Mouse (Mus musculus): ENCODE data around the gene Hoxd10.
A peak's percentile ranks its signal among the peaks of the same experiment; 100 is the strongest.

The Hoxd10 gene

DNA sequence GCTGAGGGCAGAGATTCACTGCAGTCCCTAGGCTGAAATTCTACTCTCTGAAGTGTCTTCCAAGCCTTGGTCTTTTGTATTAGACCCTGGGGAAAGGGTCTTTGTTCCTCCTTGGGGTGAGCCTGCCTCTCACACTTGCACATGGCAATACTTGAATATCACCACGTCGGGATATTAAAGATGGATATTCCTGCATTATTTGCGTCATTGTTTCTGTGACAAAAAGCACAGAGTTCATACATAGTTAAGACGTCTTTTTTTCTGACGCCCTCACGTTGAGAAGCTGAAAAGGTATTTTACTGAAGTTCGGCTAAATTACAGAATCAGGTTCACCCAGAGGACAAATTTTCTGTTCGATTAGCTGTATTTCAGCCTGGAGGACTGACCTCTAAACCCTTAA is 38.6 kb downstream of the Hoxd10 start:
- H3K36me3 ChIP-seq (ENCODE audit: insufficient read depth, low read length): no peaks in the 10 kb centered on the region
- H3K4me3 ChIP-seq (replicated peaks; ENCODE audit: low read length): no peak overlapping the region
- H3K27me3 ChIP-seq (ENCODE audit: insufficient read depth, low read length): peaks cover 96% of the 10 kb centered on the region
- no peaks in the 10 kb centered on the region for H3K9me3 ChIP-seq (ENCODE audit: low read length)
- peaks cover 35% of the 10 kb centered on the region for H3K4me1 ChIP-seq (replicated peaks; ENCODE audit: low read depth, low read length)
- TF ChIP-seq CTCF (conservative IDR thresholded peaks at IDR 0.05; ENCODE audit: low read length) (no peak), NANOG (IDR thresholded peaks at IDR 0.05; ENCODE audit: borderline replicate concordance, low read length) (no peak), POU5F1 (IDR thresholded peaks at IDR 0.05; ENCODE audit: borderline replicate concordance, low read length) (no peak)

- no peaks in the 10 kb centered on the region for H3K36me3 ChIP-seq (ENCODE audit: insufficient read depth, low read length)
- TF ChIP-seq CTCF (conservative IDR thresholded peaks at IDR 0.05; ENCODE audit: low read length): no peak
- TF ChIP-seq POU5F1 (IDR thresholded peaks at IDR 0.05; ENCODE audit: borderline replicate concordance, low read length): no peak
- TF ChIP-seq NANOG (IDR thresholded peaks at IDR 0.05; ENCODE audit: borderline replicate concordance, low read length): no peak
- peaks cover 40% of the 10 kb centered on the region for H3K4me1 ChIP-seq (replicated peaks; ENCODE audit: low read depth, low read length)
- H3K9me3 ChIP-seq (ENCODE audit: low read length): no peaks in the 10 kb centered on the region
- no peak overlapping the region for H3K4me3 ChIP-seq (replicated peaks; ENCODE audit: low read length)
- H3K27me3 ChIP-seq (ENCODE audit: insufficient read depth, low read length): peaks cover 96% of the 10 kb centered on the region
These were observed 39.3 kb downstream of the Hoxd10 start for GRCm38 (mm10) chr2:74731055-74731454.

DNA sequence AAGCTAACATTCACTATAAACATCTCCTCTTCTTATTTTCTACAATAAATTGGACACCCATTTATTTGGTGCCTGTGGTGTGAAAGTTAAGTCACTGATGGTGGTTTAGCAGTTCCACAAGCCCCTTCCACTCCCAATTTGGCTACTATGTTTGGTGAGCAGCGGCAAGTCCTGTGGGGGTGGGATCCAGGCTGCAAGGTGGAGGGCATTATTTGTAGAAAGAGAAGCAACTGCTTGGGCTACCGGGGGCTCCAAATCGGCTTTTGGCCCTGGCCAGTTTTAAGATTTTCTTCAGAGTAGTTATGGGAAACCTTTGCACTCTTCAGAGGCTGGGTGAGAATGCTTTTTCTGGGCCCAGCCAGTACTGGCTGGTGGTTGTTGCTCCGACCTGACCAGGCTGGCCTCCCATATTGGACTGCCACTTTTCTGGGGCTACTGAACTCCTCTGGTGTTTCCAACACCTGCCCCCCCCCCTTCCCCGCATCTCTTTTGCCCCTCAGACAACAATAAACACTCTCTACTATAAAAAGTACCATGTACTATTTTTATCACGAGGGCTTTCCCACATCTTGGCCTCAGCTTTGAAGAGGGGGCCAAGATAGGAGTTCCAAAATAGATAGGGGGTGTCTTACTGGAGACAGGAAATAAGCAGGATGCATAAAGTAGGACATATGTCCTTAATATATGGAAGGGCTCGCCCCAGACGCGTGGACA is 40.2 kb downstream of the Hoxd10 start:
- H3K27me3 ChIP-seq (ENCODE audit: insufficient read depth, low read length): peaks cover 96% of the 10 kb centered on the region
- H3K36me3 ChIP-seq (ENCODE audit: insufficient read depth, low read length): no peaks in the 10 kb centered on the region
- no peak for TF ChIP-seq POU5F1 (IDR thresholded peaks at IDR 0.05; ENCODE audit: borderline replicate concordance, low read length)
- no peak overlapping the region for H3K4me3 ChIP-seq (replicated peaks; ENCODE audit: low read length)
- H3K4me1 ChIP-seq (replicated peaks; ENCODE audit: low read depth, low read length): peaks cover 40% of the 10 kb centered on the region
- no peaks in the 10 kb centered on the region for H3K9me3 ChIP-seq (ENCODE audit: low read length)

- Histone ChIP-seq H3K4me3 (replicated peaks; ENCODE audit: low read length) (peak overlapping the region; percentile 37; the same call in 1 of the 2 replicates), H3K9me3 (ENCODE audit: low read length) (no peaks in the 10 kb centered on the region), H3K27me3 (ENCODE audit: insufficient read depth, low read length) (peaks cover 96% of the 10 kb centered on the region), H3K36me3 (ENCODE audit: insufficient read depth, low read length) (no peaks in the 10 kb centered on the region), H3K4me1 (replicated peaks; ENCODE audit: low read depth, low read length) (peaks cover 40% of the 10 kb centered on the region)
- TF ChIP-seq NANOG (IDR thresholded peaks at IDR 0.05; ENCODE audit: borderline replicate concordance, low read length): no peak
- TF ChIP-seq POU5F1 (IDR thresholded peaks at IDR 0.05; ENCODE audit: borderline replicate concordance, low read length): no peak
- no peak for TF ChIP-seq CTCF (conservative IDR thresholded peaks at IDR 0.05; ENCODE audit: low read length)
These were observed 41.0 kb downstream of the Hoxd10 start for GRCm38 (mm10) chr2:74732513-74733316.

DNA sequence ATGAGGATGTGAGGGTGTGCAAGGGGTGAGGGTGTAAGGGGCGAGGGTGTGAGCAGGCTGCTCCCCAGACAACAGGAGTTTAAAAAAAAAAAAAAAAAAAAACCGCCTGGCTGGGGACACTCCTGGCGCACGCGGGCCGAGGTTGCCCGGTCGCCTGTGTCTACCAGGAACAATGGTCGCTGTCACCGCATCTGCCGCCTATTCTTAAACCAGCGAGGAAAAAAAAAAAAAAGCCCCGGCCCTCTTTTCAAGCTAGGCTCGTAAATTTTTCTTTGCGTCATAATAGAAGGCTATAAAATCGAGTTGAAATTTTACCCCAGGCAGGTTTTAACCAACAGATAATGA is 41.6 kb downstream of the Hoxd10 start:
- no peaks in the 10 kb centered on the region for H3K36me3 ChIP-seq (ENCODE audit: insufficient read depth, low read length)
- peaks cover 35% of the 10 kb centered on the region for H3K4me1 ChIP-seq (replicated peaks; ENCODE audit: low read depth, low read length)
- 0 out of 2 replicates have a peak overlapping the region, but pooled peaks have one; percentile 37 for H3K4me3 ChIP-seq (replicated peaks; ENCODE audit: low read length)

DNA sequence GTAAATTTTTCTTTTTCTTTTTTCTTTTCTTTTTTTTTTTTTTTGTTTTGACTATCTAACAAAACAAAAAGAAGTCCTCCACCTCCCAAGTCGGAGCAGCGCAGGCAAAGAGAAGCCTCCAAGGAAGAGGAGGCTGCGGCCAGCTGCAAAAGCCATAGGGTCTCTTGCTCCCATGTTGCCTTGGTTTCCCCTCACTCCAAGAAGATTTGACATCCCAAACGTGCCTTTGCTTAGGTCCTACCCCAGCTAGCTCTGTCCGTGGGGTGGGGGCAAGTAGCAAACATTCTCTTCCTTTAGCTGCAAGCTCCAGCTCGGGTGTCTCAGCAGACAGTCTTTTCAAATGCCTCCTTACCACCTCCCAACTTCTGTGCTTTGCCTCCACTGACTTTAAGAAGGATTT is 42.0 kb downstream of the Hoxd10 start:
- peaks cover 35% of the 10 kb centered on the region for H3K4me1 ChIP-seq (replicated peaks; ENCODE audit: low read depth, low read length)
- no peaks in the 10 kb centered on the region for H3K9me3 ChIP-seq (ENCODE audit: low read length)
- H3K4me3 ChIP-seq (replicated peaks; ENCODE audit: low read length): no peak overlapping the region
- no peak for TF ChIP-seq CTCF (conservative IDR thresholded peaks at IDR 0.05; ENCODE audit: low read length)
- no peak for TF ChIP-seq NANOG (IDR thresholded peaks at IDR 0.05; ENCODE audit: borderline replicate concordance, low read length)
- TF ChIP-seq POU5F1 (IDR thresholded peaks at IDR 0.05; ENCODE audit: borderline replicate concordance, low read length): no peak
- no peaks in the 10 kb centered on the region for H3K36me3 ChIP-seq (ENCODE audit: insufficient read depth, low read length)
- H3K27me3 ChIP-seq (ENCODE audit: insufficient read depth, low read length): peaks cover 97% of the 10 kb centered on the region

More for the DNA sequence above, 41.6 kb downstream of the Hoxd10 start:
- Histone ChIP-seq H3K27me3 (ENCODE audit: insufficient read depth, low read length) (peaks cover 96% of the 10 kb centered on the region), H3K9me3 (ENCODE audit: low read length) (no peaks in the 10 kb centered on the region)
- TF ChIP-seq POU5F1 (IDR thresholded peaks at IDR 0.05; ENCODE audit: borderline replicate concordance, low read length) (no peak), NANOG (IDR thresholded peaks at IDR 0.05; ENCODE audit: borderline replicate concordance, low read length) (no peak), CTCF (conservative IDR thresholded peaks at IDR 0.05; ENCODE audit: low read length) (no peak)

- Histone ChIP-seq H3K27me3 (ENCODE audit: insufficient read depth, low read length) (peaks cover 97% of the 10 kb centered on the region), H3K36me3 (ENCODE audit: insufficient read depth, low read length) (no peaks in the 10 kb centered on the region), H3K4me1 (replicated peaks; ENCODE audit: low read depth, low read length) (peaks cover 40% of the 10 kb centered on the region), H3K4me3 (replicated peaks; ENCODE audit: low read length) (no peak overlapping the region), H3K9me3 (ENCODE audit: low read length) (peaks cover 3% of the 10 kb centered on the region; the same call in 1 of the 2 replicates)
- TF ChIP-seq CTCF (conservative IDR thresholded peaks at IDR 0.05; ENCODE audit: low read length): no peak
- no peak for TF ChIP-seq POU5F1 (IDR thresholded peaks at IDR 0.05; ENCODE audit: borderline replicate concordance, low read length)
- no peak for TF ChIP-seq NANOG (IDR thresholded peaks at IDR 0.05; ENCODE audit: borderline replicate concordance, low read length)
These were observed 42.7 kb downstream of the Hoxd10 start for GRCm38 (mm10) chr2:74734451-74734850.

GRCm38 (mm10) chr2:74734996-74735811 is 43.5 kb downstream of the Hoxd10 start:
- no peak overlapping the region; the same call in 1 of the 2 replicates for H3K4me3 ChIP-seq (replicated peaks; ENCODE audit: low read length)
- no peaks in the 10 kb centered on the region for H3K36me3 ChIP-seq (ENCODE audit: insufficient read depth, low read length)
- H3K27me3 ChIP-seq (ENCODE audit: insufficient read depth, low read length): peaks cover 99% of the 10 kb centered on the region
- peaks cover 43% of the 10 kb centered on the region for H3K4me1 ChIP-seq (replicated peaks; ENCODE audit: low read depth, low read length)
- peaks cover 3% of the 10 kb centered on the region; the same call in 1 of the 2 replicates for H3K9me3 ChIP-seq (ENCODE audit: low read length)
- TF ChIP-seq NANOG (IDR thresholded peaks at IDR 0.05; ENCODE audit: borderline replicate concordance, low read length) (no peak), CTCF (conservative IDR thresholded peaks at IDR 0.05; ENCODE audit: low read length) (no peak), POU5F1 (IDR thresholded peaks at IDR 0.05; ENCODE audit: borderline replicate concordance, low read length) (no peak)

Data from E14TG2a.4 (cell line).